Mouse (Mus musculus): ENCODE data around the gene Rab11fip4. TPM values are rescaled to one million over a fixed set of nuclear protein-coding genes. Genes with fewer than 3 reads are reported as not detected.

Rab11fip4 gene
- polyA plus RNA-seq, 1 experiment = 40.8 TPM

DNA sequence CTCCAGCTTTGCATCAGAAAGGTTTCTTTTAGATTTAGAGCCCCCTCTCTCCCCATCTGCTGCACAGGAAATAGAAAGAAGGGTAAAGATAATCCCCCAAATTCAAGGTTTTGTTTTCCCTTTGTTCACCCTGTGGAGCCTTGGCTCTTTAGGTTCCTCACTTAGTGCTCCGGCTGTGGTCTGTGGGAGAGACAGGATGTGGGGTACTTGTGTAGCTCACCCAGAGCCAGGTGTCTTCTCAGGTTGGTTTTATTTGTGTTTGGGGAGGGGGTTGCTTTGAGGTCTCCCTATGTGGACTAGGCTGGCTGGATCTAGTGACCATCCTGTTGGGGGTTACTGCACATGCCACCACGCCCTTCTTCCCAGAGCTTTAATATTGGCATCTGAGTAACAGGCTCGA is 23.9 kb downstream of the Rab11fip4 start:
- 93% methylated on average over 3 of the region's 3 CpGs for WGBS
- DNase-seq = no peak
- H3K4me1 ChIP-seq (ENCODE audit: control insufficient read depth, insufficient read depth, low read length) = no peaks in the 10 kb centered on the region

DNA sequence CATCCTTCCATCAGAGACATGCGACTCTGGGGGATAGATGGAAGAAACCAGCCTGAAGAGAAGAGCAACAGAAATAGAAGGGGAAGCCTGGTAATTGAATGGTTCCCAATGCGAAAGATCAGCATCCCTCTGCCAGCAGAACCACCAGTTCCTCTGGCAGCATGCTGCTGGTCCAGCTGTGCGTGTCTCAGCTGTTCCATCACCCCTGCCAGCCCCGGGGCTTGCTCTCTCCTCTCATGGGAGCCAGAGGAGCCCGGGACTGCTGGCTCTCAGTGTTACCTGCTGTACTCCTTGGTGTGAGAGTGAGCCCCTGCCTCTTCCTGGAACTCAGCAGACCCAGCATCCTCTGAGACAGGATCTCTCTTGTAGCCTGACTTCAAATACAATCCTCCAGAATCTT is 24.9 kb downstream of the Rab11fip4 start:
- Histone ChIP-seq H3K4me1 (ENCODE audit: control insufficient read depth, insufficient read depth, low read length) (no peaks in the 10 kb centered on the region), H3K4me3 (ENCODE audit: insufficient read depth, low read depth, low read length) (no peak overlapping the region), H3K27ac (ENCODE audit: insufficient read depth, low read depth, low read length) (no peak overlapping the region), H3K27me3 (replicated peaks; ENCODE audit: control insufficient read depth, insufficient read depth, low read length) (no peaks in the 10 kb centered on the region), H3K36me3 (ENCODE audit: control insufficient read depth, insufficient read depth, low read length) (no peaks in the 10 kb centered on the region)
- 69% methylated on average over 5 of the region's 5 CpGs for WGBS
- DNase-seq = no peak
- TF ChIP-seq CTCF (conservative IDR thresholded peaks at IDR 0.05; ENCODE audit: insufficient read depth, insufficient read length, low read depth, low read length) = no peak
- no peak for TF ChIP-seq POLR2A (IDR thresholded peaks at IDR 0.05; ENCODE audit: low read depth, low read length)

More for the DNA sequence above, 23.9 kb downstream of the Rab11fip4 start:
- no peaks in the 10 kb centered on the region for H3K27me3 ChIP-seq (replicated peaks; ENCODE audit: control insufficient read depth, insufficient read depth, low read length)
- H3K27ac ChIP-seq (ENCODE audit: insufficient read depth, low read depth, low read length) = no peak overlapping the region
- no peak for TF ChIP-seq CTCF (conservative IDR thresholded peaks at IDR 0.05; ENCODE audit: insufficient read depth, insufficient read length, low read depth, low read length)
- TF ChIP-seq POLR2A (IDR thresholded peaks at IDR 0.05; ENCODE audit: low read depth, low read length) = no peak
- no peaks in the 10 kb centered on the region for H3K36me3 ChIP-seq (ENCODE audit: control insufficient read depth, insufficient read depth, low read length)
- no peak overlapping the region for H3K4me3 ChIP-seq (ENCODE audit: insufficient read depth, low read depth, low read length)

DNA sequence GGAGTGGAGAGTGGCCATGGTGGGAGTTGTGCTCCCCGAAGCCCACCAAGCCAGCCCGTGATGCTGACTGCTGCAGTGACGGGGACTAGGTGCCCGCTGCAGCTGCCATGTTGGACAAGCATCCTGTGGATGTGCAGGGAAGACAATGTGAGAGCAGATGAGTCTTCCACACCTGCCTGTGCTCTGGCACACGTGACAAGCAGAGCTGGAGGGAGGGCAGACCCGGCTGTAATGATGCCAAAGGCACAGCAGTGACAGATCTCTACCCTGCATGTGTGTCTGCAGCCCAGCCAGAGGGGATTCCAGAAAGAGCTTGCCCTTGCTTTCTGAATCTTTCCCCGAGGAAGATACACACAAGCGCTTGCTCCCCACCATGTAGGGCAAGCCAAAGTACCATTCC is 27.0 kb downstream of the Rab11fip4 start:
- Histone ChIP-seq H3K27ac (ENCODE audit: insufficient read depth, low read depth, low read length) (no peak overlapping the region), H3K4me1 (ENCODE audit: control insufficient read depth, insufficient read depth, low read length) (no peaks in the 10 kb centered on the region), H3K36me3 (ENCODE audit: control insufficient read depth, insufficient read depth, low read length) (no peaks in the 10 kb centered on the region), H3K4me3 (ENCODE audit: insufficient read depth, low read depth, low read length) (no peak overlapping the region), H3K27me3 (replicated peaks; ENCODE audit: control insufficient read depth, insufficient read depth, low read length) (no peaks in the 10 kb centered on the region)
- 88% methylated on average over 8 of the region's 8 CpGs for WGBS
- TF ChIP-seq CTCF (conservative IDR thresholded peaks at IDR 0.05; ENCODE audit: insufficient read depth, insufficient read length, low read depth, low read length) (no peak), POLR2A (IDR thresholded peaks at IDR 0.05; ENCODE audit: low read depth, low read length) (no peak)
- no peak for DNase-seq

DNA sequence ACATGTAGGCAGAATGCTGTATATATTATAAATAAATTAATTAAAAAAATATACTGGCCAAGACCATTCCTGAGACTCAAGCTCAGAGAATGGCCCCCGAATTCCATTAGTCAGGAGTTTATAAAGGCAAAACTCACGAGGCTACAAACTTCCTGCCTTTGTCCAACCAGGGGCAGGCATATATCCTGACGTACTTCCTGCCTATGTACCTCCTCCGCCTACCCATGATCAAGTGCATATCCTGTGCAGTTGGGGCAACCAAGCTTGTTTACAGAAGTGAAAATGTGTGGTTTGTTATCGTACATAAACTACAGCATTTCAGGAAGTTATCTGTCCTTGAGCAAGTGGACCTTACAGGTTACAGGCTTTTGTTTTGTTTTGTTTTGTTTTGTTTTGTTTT is 32.0 kb downstream of the Rab11fip4 start:
- Histone ChIP-seq H3K4me3 (ENCODE audit: insufficient read depth, low read depth, low read length) (no peak overlapping the region), H3K27ac (ENCODE audit: insufficient read depth, low read depth, low read length) (no peak overlapping the region), H3K4me1 (ENCODE audit: control insufficient read depth, insufficient read depth, low read length) (no peaks in the 10 kb centered on the region), H3K27me3 (replicated peaks; ENCODE audit: control insufficient read depth, insufficient read depth, low read length) (no peaks in the 10 kb centered on the region), H3K36me3 (ENCODE audit: control insufficient read depth, insufficient read depth, low read length) (no peaks in the 10 kb centered on the region)
- WGBS = 67% methylated on average over 5 of the region's 5 CpGs
- TF ChIP-seq CTCF (conservative IDR thresholded peaks at IDR 0.05; ENCODE audit: insufficient read depth, insufficient read length, low read depth, low read length) (no peak), POLR2A (IDR thresholded peaks at IDR 0.05; ENCODE audit: low read depth, low read length) (no peak)
- peak; percentile 28 for DNase-seq

- Histone ChIP-seq H3K27me3 (replicated peaks; ENCODE audit: control insufficient read depth, insufficient read depth, low read length) (no peaks in the 10 kb centered on the region), H3K4me1 (ENCODE audit: control insufficient read depth, insufficient read depth, low read length) (no peaks in the 10 kb centered on the region), H3K4me3 (ENCODE audit: insufficient read depth, low read depth, low read length) (no peak overlapping the region), H3K36me3 (ENCODE audit: control insufficient read depth, insufficient read depth, low read length) (no peaks in the 10 kb centered on the region), H3K27ac (ENCODE audit: insufficient read depth, low read depth, low read length) (no peak overlapping the region)
- 18% methylated on average over 4 of the region's 4 CpGs for WGBS
- peak; percentile 77 for DNase-seq
- TF ChIP-seq CTCF (conservative IDR thresholded peaks at IDR 0.05; ENCODE audit: insufficient read depth, insufficient read length, low read depth, low read length) = peak; percentile 81
- no peak for TF ChIP-seq POLR2A (IDR thresholded peaks at IDR 0.05; ENCODE audit: low read depth, low read length)
These were observed 33.8 kb downstream of the Rab11fip4 start for GRCm38 (mm10) chr11:79624801-79625302.

GRCm38 (mm10) chr11:79628716-79629115 is 37.7 kb downstream of the Rab11fip4 start:
- 0 out of 2 replicates have a peak, but pooled peaks cover 3% of the 10 kb centered on the region for H3K4me1 ChIP-seq (ENCODE audit: control insufficient read depth, insufficient read depth, low read length)
- peak; percentile 61 for TF ChIP-seq CTCF (conservative IDR thresholded peaks at IDR 0.05; ENCODE audit: insufficient read depth, insufficient read length, low read depth, low read length)
- no peak for TF ChIP-seq POLR2A (IDR thresholded peaks at IDR 0.05; ENCODE audit: low read depth, low read length)
- no peaks in the 10 kb centered on the region for H3K36me3 ChIP-seq (ENCODE audit: control insufficient read depth, insufficient read depth, low read length)
- 66% methylated on average over 3 of the region's 3 CpGs for WGBS
- H3K27ac ChIP-seq (ENCODE audit: insufficient read depth, low read depth, low read length) = no peak overlapping the region
- no peaks in the 10 kb centered on the region for H3K27me3 ChIP-seq (replicated peaks; ENCODE audit: control insufficient read depth, insufficient read depth, low read length)
- peak; percentile 18 for DNase-seq
- H3K4me3 ChIP-seq (ENCODE audit: insufficient read depth, low read depth, low read length) = no peak overlapping the region

GRCm38 (mm10) chr11:79629752-79630374 is 38.9 kb downstream of the Rab11fip4 start:
- H3K27ac ChIP-seq (ENCODE audit: insufficient read depth, low read depth, low read length) = no peak overlapping the region
- peak; percentile 46 for DNase-seq
- TF ChIP-seq POLR2A (IDR thresholded peaks at IDR 0.05; ENCODE audit: low read depth, low read length) (no peak), CTCF (conservative IDR thresholded peaks at IDR 0.05; ENCODE audit: insufficient read depth, insufficient read length, low read depth, low read length) (no peak)
- 54% methylated on average over 7 of the region's 7 CpGs for WGBS
- no peaks in the 10 kb centered on the region for H3K36me3 ChIP-seq (ENCODE audit: control insufficient read depth, insufficient read depth, low read length)
- H3K4me1 ChIP-seq (ENCODE audit: control insufficient read depth, insufficient read depth, low read length) = 0 out of 2 replicates have a peak, but pooled peaks cover 3% of the 10 kb centered on the region
- no peak overlapping the region for H3K4me3 ChIP-seq (ENCODE audit: insufficient read depth, low read depth, low read length)
- H3K27me3 ChIP-seq (replicated peaks; ENCODE audit: control insufficient read depth, insufficient read depth, low read length) = no peaks in the 10 kb centered on the region
